Mouse (Mus musculus) CD4-positive naive resting alpha-beta T cell, adult 76 days (primary cell): ENCODE results near the gene Mrpl30. TPM values are rescaled to one million over a fixed set of nuclear protein-coding genes. Genes with fewer than 3 reads are reported as not detected.

Source experiments
- total RNA-seq: library from RNA; stranded (reverse); gene quantifications from one replicate; pipeline ENCODE4 v1.2.4, GENCODE M21; 2023

Mrpl30 gene
- 139 TPM for total RNA-seq

GRCm38 (mm10) chr1:37890025-37890652 is at the start of gene Mrpl30, which contains the start of gene Mitd1:
TSS of gene Mrpl30 (plus strand) at chr1:37890477.
TSS of gene Mitd1 (minus strand) at chr1:37890411.

GRCm38 (mm10) chr1:37866286-37866685 is 24.0 kb upstream of the Mrpl30 start, which contains the start of gene Tsga10:
TSS of gene Tsga10 (minus strand) at chr1:37866429.

GRCm38 (mm10) chr1:37871704-37872103 is 18.6 kb upstream of the Mrpl30 start, which contains the start of gene Lipt1:
TSS of gene Lipt1 (plus strand) at chr1:37871738.

GRCm38 (mm10) chr1:37916393-37916792 is 26.1 kb downstream of the Mrpl30 start, which contains the start of gene Lyg2:
TSS of gene Lyg2 (minus strand) at chr1:37916493.

Other genes starting within 250 kb of the Mrpl30 start
- gene 2010300C02Rik, start 170.4 kb upstream of the Mrpl30 start, total RNA-seq: 0.29 TPM
- 4.3 TPM for gene Tsga10, start 24.0 kb upstream of the Mrpl30 start, total RNA-seq
- 2.3 TPM for gene Lipt1, start 18.7 kb upstream of the Mrpl30 start, total RNA-seq
- 20.1 TPM for gene Mitd1, start 66 bp upstream of the Mrpl30 start, total RNA-seq
- gene Lyg2, start 26.0 kb downstream of the Mrpl30 start, total RNA-seq: not detected
- gene Lyg1, start 67.3 kb downstream of the Mrpl30 start, total RNA-seq: not detected
- gene Txndc9, start 107.4 kb downstream of the Mrpl30 start, total RNA-seq: 77.8 TPM
- gene Eif5b, start 107.5 kb downstream of the Mrpl30 start, total RNA-seq: 41.9 TPM
- 37.3 TPM for gene Rev1, start 239.3 kb downstream of the Mrpl30 start, total RNA-seq